Mouse (Mus musculus) limb, embryonic 12.5 days (tissue): Measurements from ENCODE around the gene B4galt4. TPM values are rescaled to one million over a fixed set of nuclear protein-coding genes. Genes with fewer than 3 reads are reported as not detected.

Experiments used
- ATAC-seq: fragments of 200-750 bp; cut with Nextera tagmentation; 2 replicates; pipeline ENCODE4 v1.8.0; 2017; ENCODE audit warnings: low read depth, moderate TSS enrichment; ENCODE audit not compliant: insufficient number of reproducible peaks, insufficient read depth, low FRiP score, low TSS enrichment
- H3K27ac ChIP-seq: fragments of 300-500 bp; sonication (generic); 2 replicates; pipeline ENCODE4 v1.5.1; 2016; ENCODE audit warnings: mild to moderate bottlenecking, moderate library complexity
- H3K27me3 ChIP-seq: fragments of 300-500 bp; sonication (generic); 2 replicates; pipeline ENCODE4 v1.6.1; 2016; ENCODE audit warnings: mild to moderate bottlenecking, moderate library complexity
- H3K36me3 ChIP-seq: fragments of 300-500 bp; sonication (generic); 2 replicates; pipeline ENCODE4 v1.6.1; 2016; ENCODE audit warnings: mild to moderate bottlenecking, moderate library complexity
- H3K4me1 ChIP-seq: fragments of 300-500 bp; sonication (generic); replicated peaks from 2 replicates; pipeline ENCODE4 v1.6.1; 2016
- H3K4me2 ChIP-seq: fragments of 300-500 bp; sonication (generic); 2 replicates; pipeline ENCODE4 v1.6.1; 2016; ENCODE audit warnings: mild to moderate bottlenecking, moderate library complexity
- H3K4me3 ChIP-seq: fragments of 300-500 bp; sonication (generic); replicated peaks from 2 replicates; pipeline ENCODE4 v1.5.1; 2016; ENCODE audit warnings: mild to moderate bottlenecking
- H3K9ac ChIP-seq: fragments of 300-500 bp; sonication (generic); replicated peaks from 2 replicates; pipeline ENCODE4 v1.6.1; 2016; ENCODE audit warnings: mild to moderate bottlenecking, moderate library complexity
- H3K9me3 ChIP-seq: fragments of 300-500 bp; sonication (generic); 2 replicates; pipeline ENCODE4 v1.6.1; 2016; ENCODE audit warnings: mild to moderate bottlenecking, moderate library complexity
- WGBS: fragments of 180-500 bp; shearing (Covaris S2); methylation state at CpG from one replicate; pipeline ENCODE4 v1.1.7; 2016; 5-methylcytosine and 5-hydroxymethylcytosine counted together
- polyA plus RNA-seq: library from polyadenylated mRNA; unstranded; fragments of >200 nt; fragmentation: Nextera tagmentation; extraction: Ambion mirVana; gene quantifications from 2 replicates; pipeline ENCODE4 v1.2.1, GENCODE M21; 2016

The B4galt4 gene
- 33.3 and 33.6 TPM in 2 replicates for polyA plus RNA-seq

DNA sequence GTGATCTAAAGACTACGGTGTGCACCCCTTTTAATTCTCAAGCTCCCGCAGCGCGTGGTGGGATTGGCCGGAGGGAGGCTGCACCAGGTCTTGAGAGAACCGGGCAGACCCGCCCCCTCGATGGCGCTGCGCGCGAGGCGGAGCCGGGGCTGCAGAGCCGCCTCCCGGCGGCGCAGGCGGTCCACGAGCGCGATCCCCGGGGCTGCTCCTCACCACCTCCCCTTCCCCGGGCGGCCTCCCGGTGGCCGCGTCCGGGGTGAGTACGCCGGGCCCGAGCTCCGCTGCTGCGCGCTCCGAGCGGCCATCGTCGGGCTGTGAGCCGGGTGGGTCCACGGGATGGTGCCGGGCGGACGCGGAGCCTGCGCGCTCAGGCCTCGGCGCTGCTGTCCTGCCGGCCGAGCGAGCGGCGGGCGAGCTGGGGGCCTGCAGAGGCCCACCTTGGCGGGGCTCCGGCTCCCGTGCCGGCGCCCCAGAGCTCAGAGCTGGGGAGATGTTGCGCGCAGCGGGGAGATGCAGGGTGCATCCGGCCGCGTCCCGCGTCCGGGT is at the start of gene B4galt4:
Gene B4galt4, plus strand, starts transcription at position 152 of the 546 bp plus-strand sequence.
- peak within 1 kb of the TSS; percentile 84 for H3K4me2 ChIP-seq
- peak within 1 kb of the TSS; percentile 88 for H3K9ac ChIP-seq
- H3K9me3 ChIP-seq = no peaks in the 10 kb centered on the region
- H3K27ac ChIP-seq = peak within 1 kb of the TSS; percentile 84
- no peaks in the 10 kb centered on the region; the same call in none of the 2 replicates for H3K27me3 ChIP-seq
- peaks cover 4% of the 10 kb centered on the region; the same call in 1 of the 2 replicates for H3K36me3 ChIP-seq
- peak; percentile 91 for ATAC-seq
- H3K4me3 ChIP-seq = peak within 1 kb of the TSS; percentile 80
- under 1% methylated on average over 69 of the region's 69 CpGs for WGBS
- peaks cover 9% of the 10 kb centered on the region; the same call in 1 of the 2 replicates for H3K4me1 ChIP-seq

DNA sequence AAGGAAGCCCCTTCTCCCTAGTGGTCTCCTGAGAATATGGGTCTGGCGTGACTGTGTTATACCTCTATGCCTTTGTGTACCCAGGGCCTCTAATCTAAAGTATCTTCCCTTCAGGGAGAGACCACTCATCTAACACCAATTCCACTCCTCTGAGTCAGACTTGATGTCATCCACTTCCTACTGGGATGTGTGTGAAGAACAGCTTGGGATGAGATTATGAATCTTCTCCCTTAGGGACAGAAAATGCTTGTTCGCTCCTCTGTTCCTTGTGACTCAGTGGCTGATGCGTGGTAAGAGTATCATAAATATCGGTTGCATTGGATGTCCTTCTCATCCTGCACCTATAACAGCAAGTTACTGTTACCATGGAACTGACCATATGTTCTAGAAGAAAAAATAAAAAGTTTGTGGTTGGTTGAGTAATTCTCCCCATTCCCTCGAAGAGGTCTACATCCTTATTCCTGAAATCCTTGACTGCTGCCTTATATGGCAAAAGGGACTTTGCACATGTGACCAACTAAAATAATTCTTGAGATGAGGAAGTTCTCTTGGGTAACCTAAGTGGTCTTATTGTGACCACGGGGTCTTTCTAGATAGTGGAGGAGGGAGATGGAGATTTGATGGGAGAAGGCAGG is 47.0 kb upstream of the B4galt4 start:
- Histone ChIP-seq H3K4me2 (no peak overlapping the region), H3K9ac (no peak overlapping the region), H3K27ac (no peak overlapping the region), H3K4me1 (peaks cover 3% of the 10 kb centered on the region; the same call in 1 of the 2 replicates), H3K36me3 (no peaks in the 10 kb centered on the region), H3K4me3 (no peak overlapping the region), H3K9me3 (no peaks in the 10 kb centered on the region), H3K27me3 (no peaks in the 10 kb centered on the region)
- no peak for ATAC-seq
- WGBS = 94% methylated on average over 6 of the region's 6 CpGs

DNA sequence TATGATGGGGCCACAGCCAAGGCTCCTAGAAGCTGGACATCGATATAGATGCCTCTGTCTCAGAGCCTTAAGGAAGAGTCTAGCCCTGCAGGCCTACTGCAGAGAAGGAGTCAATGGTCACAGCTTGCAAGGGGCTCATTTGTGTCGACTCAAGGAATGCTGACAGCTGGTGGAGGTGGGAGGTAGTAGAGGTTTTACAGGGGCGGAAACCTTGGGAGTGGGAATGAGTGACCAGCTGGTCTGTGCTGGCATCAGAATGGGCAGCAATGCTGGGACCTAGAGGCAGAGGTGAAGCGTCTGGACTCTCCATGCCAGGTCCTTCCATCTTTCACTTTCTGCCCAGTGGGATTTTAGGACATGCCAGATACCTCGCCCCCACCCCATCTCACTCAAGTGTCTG is 46.5 kb upstream of the B4galt4 start:
- Histone ChIP-seq H3K4me2 (no peak overlapping the region), H3K4me1 (peaks cover 7% of the 10 kb centered on the region), H3K36me3 (no peaks in the 10 kb centered on the region), H3K4me3 (no peak overlapping the region), H3K9ac (no peak overlapping the region), H3K27ac (no peak overlapping the region), H3K9me3 (no peaks in the 10 kb centered on the region), H3K27me3 (no peaks in the 10 kb centered on the region)
- 77% methylated on average over 5 of the region's 5 CpGs for WGBS
- ATAC-seq = no peak

DNA sequence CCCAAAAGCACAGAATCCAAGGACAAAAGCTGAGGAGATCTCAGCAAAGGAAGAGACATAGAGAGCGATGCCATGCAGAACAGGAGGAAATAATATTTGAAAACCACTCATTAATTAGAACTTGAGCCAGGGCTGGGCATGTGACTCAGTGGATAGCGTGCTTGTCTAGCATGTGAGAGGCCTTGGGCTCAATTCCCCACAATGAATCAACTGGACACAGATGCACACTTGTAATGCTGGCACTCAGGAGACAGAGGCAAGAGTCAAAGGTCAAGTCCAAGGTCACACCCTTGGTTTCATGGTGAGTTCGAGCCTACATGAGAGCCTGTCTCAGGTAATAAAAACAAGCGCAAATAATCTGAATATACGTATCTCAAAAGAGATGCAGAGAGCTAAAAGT is 44.5 kb upstream of the B4galt4 start:
- Histone ChIP-seq H3K9ac (no peak overlapping the region), H3K27me3 (no peaks in the 10 kb centered on the region), H3K9me3 (no peaks in the 10 kb centered on the region), H3K4me1 (peaks cover 25% of the 10 kb centered on the region), H3K27ac (no peak overlapping the region), H3K36me3 (no peaks in the 10 kb centered on the region), H3K4me2 (no peak overlapping the region), H3K4me3 (no peak overlapping the region)
- WGBS = 80% methylated on average over 5 of the region's 5 CpGs
- ATAC-seq = no peak

DNA sequence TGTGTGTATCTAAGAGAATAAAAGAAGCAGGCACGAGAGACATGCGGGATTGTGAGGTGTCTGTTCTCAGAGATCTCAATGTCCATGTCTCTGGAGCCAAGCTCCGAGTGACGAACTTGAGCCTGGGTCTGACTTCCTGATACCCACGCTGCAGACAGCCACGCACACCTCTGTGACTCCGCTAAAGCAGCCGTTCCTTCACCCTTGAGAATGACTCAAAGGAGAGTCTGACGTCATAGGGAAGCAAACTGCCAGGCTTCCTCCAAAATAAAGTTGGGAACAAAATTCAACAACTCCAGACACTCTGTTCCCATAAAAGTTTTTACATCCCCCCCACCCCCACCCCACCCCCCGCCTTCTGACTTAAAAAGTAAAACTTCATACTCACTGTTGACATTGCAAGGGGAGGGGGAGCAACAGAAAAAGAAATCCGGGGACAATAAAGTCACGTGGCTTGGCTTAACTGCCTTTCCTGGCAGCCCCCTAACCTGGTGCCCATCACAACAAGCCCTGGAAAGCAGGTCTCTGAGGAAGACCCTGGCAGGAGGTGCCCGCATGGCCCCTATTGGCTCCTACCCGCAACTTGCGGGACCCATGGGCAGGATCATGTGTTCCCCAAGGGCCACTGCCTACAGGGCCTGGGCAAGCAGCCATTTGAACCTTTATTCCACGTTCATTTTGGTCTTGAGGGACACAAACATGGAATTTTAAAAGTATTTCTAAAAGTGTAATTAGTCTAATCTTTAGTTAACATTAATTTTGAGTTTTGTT is 41.5 kb upstream of the B4galt4 start:
- Histone ChIP-seq H3K4me3 (no peak overlapping the region), H3K27ac (no peak overlapping the region), H3K36me3 (no peaks in the 10 kb centered on the region), H3K4me1 (peaks cover 37% of the 10 kb centered on the region), H3K9ac (no peak overlapping the region), H3K9me3 (no peaks in the 10 kb centered on the region), H3K4me2 (peak overlapping the region; percentile 4; the same call in 1 of the 2 replicates), H3K27me3 (no peaks in the 10 kb centered on the region)
- WGBS = 74% methylated on average over 16 of the region's 16 CpGs
- ATAC-seq = no peak

DNA sequence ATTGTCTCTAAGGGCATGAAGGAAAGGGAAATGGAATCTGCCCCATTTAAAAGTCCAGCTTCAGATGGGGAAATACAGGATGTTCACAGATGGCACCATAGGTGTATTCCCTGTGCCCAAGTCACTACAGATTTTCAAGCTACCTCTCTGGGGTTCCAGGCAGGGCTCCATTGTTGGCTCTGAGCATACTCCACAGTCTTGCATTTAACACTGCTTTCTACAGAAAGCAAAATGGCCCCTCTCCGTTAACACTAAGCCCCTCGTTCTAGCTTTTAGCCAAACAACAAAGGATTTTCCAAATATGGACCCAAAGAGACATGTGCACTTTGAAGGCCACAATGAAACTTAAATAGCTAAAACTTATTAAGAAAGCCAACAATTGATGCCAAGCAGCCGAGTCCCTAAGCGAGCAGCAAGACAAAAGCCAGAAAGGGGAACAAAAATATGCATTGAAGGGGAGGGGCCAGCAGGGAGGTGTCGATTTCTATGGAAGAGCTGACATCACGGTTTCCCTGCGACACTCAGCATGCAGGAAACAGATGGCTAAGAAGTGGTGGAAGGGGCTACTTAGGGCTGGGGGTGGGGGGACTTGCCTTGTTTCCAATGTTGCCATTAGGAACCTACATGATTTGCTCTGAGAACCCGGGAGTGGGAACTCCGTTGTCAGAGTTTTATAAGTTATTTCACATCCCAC is 40.4 kb upstream of the B4galt4 start:
- no peak overlapping the region for H3K9ac ChIP-seq
- peak overlapping the region; percentile 79 for H3K27ac ChIP-seq

DNA sequence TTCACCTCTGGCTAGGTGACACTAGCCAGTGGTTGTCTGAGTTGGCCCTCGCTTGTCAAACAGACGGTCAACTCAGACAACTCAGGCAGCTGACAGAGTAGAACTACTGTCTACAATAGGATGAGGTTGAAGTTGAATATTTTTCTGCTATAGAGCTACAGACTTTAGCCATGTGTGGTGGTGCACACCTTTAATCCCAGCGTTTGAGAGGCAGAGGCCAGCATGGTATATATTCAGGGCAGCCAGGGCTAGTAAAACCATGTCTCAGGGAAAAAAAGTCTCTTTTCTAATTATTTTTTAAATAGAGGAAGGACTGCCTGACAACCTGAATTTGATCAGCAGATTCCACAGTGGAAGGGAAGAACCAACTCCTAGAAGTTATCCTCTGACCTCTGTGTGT is 39.7 kb upstream of the B4galt4 start:
- H3K4me1 ChIP-seq = peaks cover 37% of the 10 kb centered on the region
- H3K9me3 ChIP-seq = no peaks in the 10 kb centered on the region
- H3K4me2 ChIP-seq = no peak overlapping the region
- H3K27me3 ChIP-seq = no peaks in the 10 kb centered on the region
- H3K4me3 ChIP-seq = no peak overlapping the region
- no peak for ATAC-seq
- H3K27ac ChIP-seq = peak overlapping the region; percentile 79
- H3K9ac ChIP-seq = no peak overlapping the region
- WGBS = 79% methylated on average over 3 of the region's 3 CpGs
- H3K36me3 ChIP-seq = no peaks in the 10 kb centered on the region

More for the DNA sequence above, 40.4 kb upstream of the B4galt4 start:
- Histone ChIP-seq H3K9me3 (no peaks in the 10 kb centered on the region), H3K4me3 (no peak overlapping the region), H3K27me3 (no peaks in the 10 kb centered on the region), H3K36me3 (no peaks in the 10 kb centered on the region), H3K4me2 (no peak overlapping the region), H3K4me1 (peaks cover 37% of the 10 kb centered on the region)
- ATAC-seq = 0 out of 2 replicates have a peak, but pooled peaks have one; percentile 13
- WGBS = 38% methylated on average over 9 of the region's 9 CpGs

DNA sequence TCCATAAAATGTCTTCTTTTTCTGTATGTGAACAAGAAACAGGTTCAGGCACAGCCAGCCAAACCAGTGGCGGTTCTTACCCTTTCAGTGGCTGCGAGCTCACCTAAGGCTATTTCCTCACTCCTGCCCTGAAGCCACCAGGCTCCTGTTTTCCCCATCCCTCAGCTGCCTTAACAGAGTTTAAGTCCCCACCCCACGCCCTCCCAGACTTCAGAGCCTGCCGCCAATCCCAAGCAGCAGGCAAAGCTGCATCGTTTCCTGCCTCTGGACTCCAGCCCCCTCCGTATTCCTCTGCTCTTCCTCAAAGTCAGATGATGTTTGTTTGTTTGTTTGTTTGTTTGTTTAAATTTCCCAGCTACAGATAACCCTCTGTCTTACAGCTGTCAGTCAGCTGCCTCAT is 38.6 kb upstream of the B4galt4 start:
- no peak overlapping the region for H3K9ac ChIP-seq
- no peak overlapping the region for H3K4me2 ChIP-seq
- no peak overlapping the region for H3K27ac ChIP-seq
- WGBS = 22% methylated on average over 6 of the region's 6 CpGs
- no peak overlapping the region for H3K4me3 ChIP-seq
- H3K9me3 ChIP-seq = no peaks in the 10 kb centered on the region
- H3K4me1 ChIP-seq = peaks cover 37% of the 10 kb centered on the region
- no peaks in the 10 kb centered on the region for H3K36me3 ChIP-seq
- H3K27me3 ChIP-seq = no peaks in the 10 kb centered on the region
- no peak for ATAC-seq

DNA sequence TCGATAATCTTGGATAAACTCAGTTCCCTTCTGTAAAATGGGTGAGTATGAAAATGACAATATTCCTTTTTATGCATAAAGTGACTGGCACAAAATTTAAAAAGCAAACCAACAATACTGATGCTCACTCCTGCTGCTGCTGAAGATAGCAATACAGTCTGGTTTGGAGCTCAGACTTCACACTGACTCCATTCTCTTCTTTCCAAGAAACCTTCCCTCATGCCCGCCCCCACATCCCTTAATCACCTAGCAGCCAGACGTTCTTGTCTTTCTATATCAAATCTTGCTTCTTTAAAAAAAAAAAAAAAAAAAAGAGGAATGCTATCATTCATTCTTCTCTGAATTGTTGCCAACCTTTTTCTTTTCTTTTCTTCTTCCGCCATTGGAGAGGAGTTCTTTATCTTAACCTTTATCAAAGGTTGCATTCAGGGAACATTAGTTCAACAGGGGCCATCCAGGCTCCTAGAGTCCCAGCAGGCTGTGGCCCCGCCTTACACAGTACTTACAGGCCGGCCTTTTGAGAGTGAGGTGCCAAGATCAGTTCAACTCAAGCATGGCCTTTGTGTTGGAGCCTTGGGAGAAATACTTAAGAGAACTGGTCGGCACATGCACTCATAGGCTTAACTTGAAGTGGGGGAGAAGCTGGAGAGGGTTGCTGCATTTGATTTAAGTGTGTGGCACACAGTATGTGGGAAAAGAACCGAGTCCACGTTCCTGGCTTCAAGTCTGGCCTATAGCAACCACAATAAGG is 36.4 kb upstream of the B4galt4 start:
- no peak overlapping the region for H3K4me3 ChIP-seq
- no peaks in the 10 kb centered on the region for H3K9me3 ChIP-seq
- no peak overlapping the region for H3K27ac ChIP-seq
- no peak overlapping the region for H3K9ac ChIP-seq
- no peak for ATAC-seq
- WGBS = 77% methylated on average over 9 of the region's 9 CpGs
- H3K4me2 ChIP-seq = no peak overlapping the region
- H3K27me3 ChIP-seq = no peaks in the 10 kb centered on the region; the same call in 1 of the 2 replicates
- H3K4me1 ChIP-seq = peaks cover 34% of the 10 kb centered on the region
- H3K36me3 ChIP-seq = no peaks in the 10 kb centered on the region

DNA sequence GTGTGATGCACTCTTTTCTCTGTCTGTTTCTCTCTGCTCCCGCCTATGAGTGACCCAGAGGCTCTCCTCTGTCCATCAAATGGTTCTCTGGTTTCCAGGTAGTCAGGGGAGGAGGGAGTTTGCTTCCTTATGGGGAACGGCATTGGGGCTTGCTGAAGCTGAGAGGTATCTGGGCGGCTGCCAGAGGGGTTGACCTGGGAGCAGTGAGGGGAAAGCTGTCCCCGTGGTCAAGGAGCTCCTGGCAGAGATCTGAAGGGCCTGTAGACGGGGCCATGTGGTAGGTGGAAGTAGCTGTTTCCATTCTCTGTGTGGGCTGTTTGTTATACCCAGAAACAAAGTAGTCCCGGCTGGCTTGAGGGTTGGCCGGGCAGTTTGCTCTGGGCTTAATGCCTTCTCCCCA is 35.3 kb upstream of the B4galt4 start:
- 69% methylated on average over 7 of the region's 7 CpGs for WGBS
- no peak overlapping the region for H3K4me2 ChIP-seq
- H3K9me3 ChIP-seq = no peaks in the 10 kb centered on the region
- no peak overlapping the region for H3K9ac ChIP-seq
- no peak overlapping the region for H3K4me3 ChIP-seq
- H3K4me1 ChIP-seq = peaks cover 29% of the 10 kb centered on the region
- no peak for ATAC-seq
- no peaks in the 10 kb centered on the region; the same call in 1 of the 2 replicates for H3K27me3 ChIP-seq
- H3K27ac ChIP-seq = no peak overlapping the region
- H3K36me3 ChIP-seq = no peaks in the 10 kb centered on the region
